Mouse (Mus musculus) small intestine, adult 2 months (tissue): ENCODE measurements around the gene Tep1. TPM values are rescaled to one million over a fixed set of nuclear protein-coding genes. Genes with fewer than 3 reads are reported as not detected.
"Not testable (repeated sequence)": the region's sequence is repeated elsewhere in the genome, so short reads cannot be mapped to it uniquely, and the experiment has no call there.

ENCODE experiments used
- H3K27ac ChIP-seq: fragments of 200-500 bp; 2 replicates; pipeline ENCODE4 v1.5.1; 2012; ENCODE audit warnings: low read depth, low read length, control low read depth, inconsistent platforms; ENCODE audit not compliant: insufficient read depth
- H3K27me3 ChIP-seq: fragments of 200-500 bp; 2 replicates; pipeline ENCODE4 v1.6.1; 2012; ENCODE audit warnings: mild to moderate bottlenecking, moderate library complexity, low read length, inconsistent platforms; ENCODE audit not compliant: control insufficient read depth, insufficient read depth
- H3K36me3 ChIP-seq: fragments of 200-500 bp; 2 replicates; pipeline ENCODE4 v1.6.1; 2012; ENCODE audit warnings: mild to moderate bottlenecking, low read length, control low read depth, inconsistent platforms; ENCODE audit not compliant: control insufficient read depth, insufficient read depth
- H3K4me1 ChIP-seq: fragments of 200-500 bp; 2 replicates; pipeline ENCODE4 v1.6.1; 2012; ENCODE audit warnings: low read length, inconsistent platforms, mixed read lengths; ENCODE audit not compliant: control insufficient read depth, insufficient read depth, insufficient read length
- H3K4me3 ChIP-seq: fragments of 200-500 bp; 2 replicates; pipeline ENCODE4 v1.5.1; 2012; ENCODE audit warnings: low read depth, mild to moderate bottlenecking, control low read depth, inconsistent platforms, low read length, moderate library complexity
- CTCF ChIP-seq: fragments of 200-500 bp; IDR thresholded peaks from 2 replicates; pipeline ENCODE4 v1.5.1; 2012; ENCODE audit warnings: low read depth, mild to moderate bottlenecking, control low read depth, inconsistent platforms, low read length, moderate library complexity, mixed read lengths; ENCODE audit not compliant: insufficient replicate concordance, insufficient read length; ENCODE audit errors: extremely low read depth
- POLR2A ChIP-seq: fragments of 200-500 bp; IDR thresholded peaks from 2 replicates; pipeline ENCODE4 v1.6.1; 2012; ENCODE audit warnings: low read depth, mild to moderate bottlenecking, control low read depth, inconsistent platforms, low read length, moderate library complexity
- WGBS: fragments of 180-500 bp; shearing (Covaris S2); methylation state at CpG from one replicate; pipeline ENCODE4 v1.1.7; 2018; 5-methylcytosine and 5-hydroxymethylcytosine counted together
- polyA plus RNA-seq: library from polyadenylated mRNA; depleted of rRNA; stranded (reverse); fragments of >200 nt; gene quantifications from 2 replicates; pipeline ENCODE4 v1.2.3, GENCODE M21; 2012; rRNA removed

Gene Tep1
- 48.1 and 105 TPM in 2 replicates for polyA plus RNA-seq

DNA sequence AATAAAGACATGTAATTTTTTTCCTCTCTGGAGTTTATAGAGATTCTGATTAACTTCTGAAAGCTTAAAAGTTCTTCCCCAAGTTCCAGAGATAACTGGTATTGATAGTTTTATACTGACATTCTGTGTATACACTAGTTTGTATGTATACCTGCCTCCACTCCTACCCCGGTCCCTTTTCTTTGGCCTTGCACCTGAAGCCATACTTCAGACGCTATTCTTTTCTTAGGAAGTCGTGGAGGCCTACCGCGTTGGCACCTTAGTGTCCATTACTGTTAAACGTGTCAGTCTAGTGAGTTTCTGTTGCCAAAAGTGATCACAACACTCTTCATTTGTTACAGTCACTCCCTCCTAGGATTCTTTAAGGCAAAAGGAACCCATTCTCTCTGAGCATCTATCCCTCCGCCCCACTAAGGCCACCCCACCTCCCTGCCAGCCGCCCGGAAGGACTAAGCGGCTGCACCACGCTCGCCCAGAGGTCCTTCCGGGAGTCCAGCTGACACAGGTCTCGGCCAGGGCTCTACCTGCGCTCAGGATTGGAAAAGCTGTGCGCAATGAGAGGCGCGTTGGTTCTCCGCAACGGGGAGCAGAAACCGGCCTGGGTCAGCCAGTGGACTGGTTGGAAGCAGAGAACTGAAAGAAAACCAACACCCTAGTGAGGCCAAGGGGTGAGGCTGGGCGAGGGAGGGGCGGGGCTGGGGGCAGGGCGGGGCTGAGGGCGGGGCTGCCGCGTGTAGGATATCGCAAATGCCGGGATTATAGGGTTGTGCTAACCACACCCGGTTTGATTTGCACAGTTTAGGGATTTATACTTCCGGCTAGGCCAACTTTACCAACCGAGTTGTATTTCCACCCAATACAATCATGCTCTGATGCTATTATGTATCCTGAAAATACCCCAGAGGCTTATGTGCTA is at the start of gene Tep1:
TSS of gene Tep1 (minus strand) at position 672 of the 916 bp plus-strand sequence.
- Histone ChIP-seq H3K36me3 (peaks cover 24% of the 10 kb centered on the region), H3K27ac (peak within 1 kb of the TSS; percentile 94), H3K4me1 (peaks cover 24% of the 10 kb centered on the region; the same call in 1 of the 2 replicates), H3K27me3 (no peaks in the 10 kb centered on the region), H3K4me3 (peak within 1 kb of the TSS; percentile 72)
- WGBS = 1% methylated on average over 32 of the region's 32 CpGs
- no peak for TF ChIP-seq CTCF
- peak; percentile 84; the same call in 1 of the 2 replicates for TF ChIP-seq POLR2A

DNA sequence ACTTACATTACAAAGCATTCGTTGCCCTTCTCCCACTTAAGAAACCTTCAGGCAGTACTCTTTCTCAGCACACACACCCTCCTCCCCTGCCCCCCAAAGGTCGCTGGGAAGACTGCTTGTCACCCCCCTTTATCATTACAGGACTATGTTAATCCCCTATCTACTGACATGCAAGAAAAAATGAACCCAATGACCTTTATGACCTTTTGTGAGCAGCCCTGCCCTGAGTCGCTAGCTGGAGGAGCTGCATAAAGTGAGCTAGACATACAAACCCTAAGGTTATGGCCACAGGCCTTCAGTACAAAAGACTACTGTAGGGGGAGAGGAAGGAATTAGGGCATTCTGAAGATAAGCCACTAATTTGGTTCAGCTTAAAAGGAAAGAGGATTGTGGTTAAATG is 41.0 kb upstream of the Tep1 start:
- TF ChIP-seq CTCF = no peak
- H3K4me3 ChIP-seq = no peak overlapping the region
- H3K4me1 ChIP-seq = no peaks in the 10 kb centered on the region
- no peak overlapping the region for H3K27ac ChIP-seq
- no peaks in the 10 kb centered on the region for H3K27me3 ChIP-seq
- H3K36me3 ChIP-seq = peaks cover 12% of the 10 kb centered on the region
- 74% methylated on average over 3 of the region's 3 CpGs for WGBS

DNA sequence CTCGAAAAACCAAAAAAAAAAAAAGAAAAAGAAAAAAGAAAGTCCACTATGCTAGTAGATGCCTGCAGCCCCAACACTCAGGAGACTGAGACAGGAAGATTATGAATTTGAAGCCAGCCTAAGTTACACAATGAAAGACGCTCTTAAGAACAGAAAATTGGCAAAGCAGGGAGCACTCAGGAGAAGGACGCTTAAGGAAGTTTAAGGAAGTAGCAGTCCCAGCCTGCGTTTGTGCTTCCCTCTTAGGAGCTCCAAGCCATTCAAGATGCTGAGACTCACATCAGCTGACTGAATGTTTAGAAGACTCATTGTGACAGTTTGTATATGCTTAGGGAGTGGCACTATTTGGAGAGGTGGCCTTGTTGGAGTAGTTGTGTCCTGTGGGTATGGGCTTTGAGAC is 37.8 kb upstream of the Tep1 start:
- Histone ChIP-seq H3K4me3 (no peak overlapping the region), H3K27me3 (no peaks in the 10 kb centered on the region), H3K4me1 (peaks cover 2% of the 10 kb centered on the region; the same call in 1 of the 2 replicates), H3K27ac (no peak overlapping the region), H3K36me3 (no peaks in the 10 kb centered on the region)
- TF ChIP-seq CTCF (no peak), POLR2A (no peak)
- 64% methylated on average over 4 of the region's 4 CpGs for WGBS

DNA sequence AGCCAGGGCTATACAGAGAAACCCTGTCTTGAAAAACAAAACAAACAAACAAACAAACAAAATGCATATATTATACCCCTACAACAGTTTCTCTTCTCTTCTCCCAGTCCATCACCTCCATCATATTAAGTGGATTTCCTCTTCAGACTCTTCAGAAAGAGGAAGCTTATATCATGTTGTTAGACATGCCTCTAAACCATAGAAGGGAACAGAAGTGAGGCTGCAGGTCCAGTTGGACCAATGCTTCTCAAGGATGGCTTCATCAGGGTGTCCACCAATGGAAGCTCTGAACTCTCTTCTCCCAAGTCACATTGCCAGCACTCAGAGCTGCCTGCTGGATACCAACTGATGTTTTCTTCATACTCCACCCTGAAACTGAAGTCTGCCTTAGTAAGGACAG is 35.0 kb upstream of the Tep1 start:
- H3K4me1 ChIP-seq, H3K27me3 ChIP-seq, H3K27ac ChIP-seq, H3K4me3 ChIP-seq, H3K36me3 ChIP-seq: not testable (repeated sequence)

DNA sequence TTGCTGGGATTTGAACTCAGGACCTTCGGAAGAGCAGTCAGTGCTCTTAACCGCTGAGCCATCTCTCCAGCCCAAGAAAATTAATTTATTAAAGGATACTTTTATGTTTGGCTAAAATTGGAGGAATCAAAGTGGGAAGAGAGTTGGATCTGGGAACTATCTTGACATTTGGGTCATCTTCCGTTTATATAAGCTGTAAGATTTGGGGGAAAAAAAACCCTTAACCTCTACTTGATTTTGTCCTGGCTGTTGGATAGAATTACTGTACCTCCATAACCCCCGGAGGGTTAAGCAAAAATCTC is 34.4 kb upstream of the Tep1 start:
- peaks cover 2% of the 10 kb centered on the region; the same call in 1 of the 2 replicates for H3K4me1 ChIP-seq
- no peak overlapping the region for H3K4me3 ChIP-seq
- WGBS = 94% methylated on average over 4 of the region's 4 CpGs
- no peaks in the 10 kb centered on the region for H3K36me3 ChIP-seq
- TF ChIP-seq POLR2A (no peak), CTCF (no peak; the same call in 1 of the 2 replicates)
- no peak overlapping the region for H3K27ac ChIP-seq
- no peaks in the 10 kb centered on the region for H3K27me3 ChIP-seq

DNA sequence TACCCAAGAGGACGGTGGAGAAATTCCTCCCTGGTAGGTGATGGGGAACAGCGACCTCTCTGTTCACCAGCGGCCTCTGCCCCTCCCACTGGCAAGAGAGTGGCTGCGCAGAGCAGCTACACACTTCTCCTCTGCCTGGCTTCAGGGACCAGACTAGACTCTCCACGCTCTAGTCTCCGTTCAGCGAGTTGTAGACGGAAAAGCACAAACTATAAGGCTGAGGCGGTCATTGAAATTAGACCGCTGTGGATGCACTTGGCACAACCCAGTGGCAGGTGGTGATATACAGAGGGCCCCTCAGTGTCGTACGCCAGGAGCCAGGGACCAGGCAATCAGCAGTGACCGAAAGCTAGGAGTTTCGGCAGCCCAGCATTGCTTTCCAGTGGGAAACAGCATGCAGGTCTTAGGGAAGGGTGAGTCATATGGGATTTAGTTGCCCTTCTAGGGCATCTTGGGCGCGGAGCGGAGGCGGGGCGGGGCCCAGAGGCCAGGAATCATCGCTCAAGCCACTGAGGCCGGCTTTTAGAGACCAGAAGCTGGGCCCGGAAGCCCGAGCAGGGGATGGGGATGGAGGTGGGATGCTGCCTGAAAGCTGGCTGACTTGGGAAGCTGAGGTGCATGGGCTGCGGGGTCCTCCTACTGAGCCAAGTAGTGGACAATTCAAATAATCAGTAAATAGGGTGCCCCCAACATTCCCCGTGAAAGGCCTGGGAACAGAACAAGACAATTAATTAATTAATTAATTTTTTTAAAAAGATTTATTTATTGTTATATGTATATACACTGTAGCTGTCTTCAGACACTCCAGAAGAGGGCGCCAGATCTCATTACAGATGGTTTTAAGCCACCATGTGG is 33.8 kb upstream of the Tep1 start:
- Histone ChIP-seq H3K27me3 (no peaks in the 10 kb centered on the region), H3K4me3 (peak overlapping the region; percentile 51), H3K27ac (peak overlapping the region; percentile 12), H3K36me3 (no peaks in the 10 kb centered on the region), H3K4me1 (peaks cover 2% of the 10 kb centered on the region; the same call in 1 of the 2 replicates)
- peak; percentile 58; the same call in 1 of the 2 replicates for TF ChIP-seq CTCF
- TF ChIP-seq POLR2A = peak; percentile 11; the same call in 1 of the 2 replicates
- 9% methylated on average over 26 of the region's 26 CpGs for WGBS

DNA sequence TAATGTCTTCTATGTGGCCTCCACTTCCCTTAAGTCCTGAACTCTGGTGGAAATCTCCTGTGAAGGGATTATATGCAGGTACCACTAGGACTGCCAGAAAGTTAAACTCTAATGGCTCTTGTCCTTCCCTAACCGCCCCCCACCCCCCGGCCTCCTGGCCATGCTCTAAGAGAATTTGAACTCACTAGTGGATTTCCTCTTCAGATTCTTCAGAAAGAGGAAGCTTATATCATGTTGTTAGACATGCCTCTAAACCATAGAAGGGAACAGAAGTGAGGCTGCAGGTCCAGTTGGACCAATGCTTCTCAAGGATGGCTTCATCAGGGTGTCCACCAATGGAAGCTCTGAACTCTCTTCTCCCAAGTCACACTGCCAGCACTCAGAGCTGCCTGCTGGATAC is 27.6 kb upstream of the Tep1 start:
- H3K27me3 ChIP-seq, H3K4me1 ChIP-seq, H3K4me3 ChIP-seq, H3K36me3 ChIP-seq, H3K27ac ChIP-seq: not testable (repeated sequence)
- WGBS = 86% methylated on average over 2 of the region's 2 CpGs
